Mouse (Mus musculus): Measurements from ENCODE around the gene Shisa7. TPM values are rescaled to one million over a fixed set of nuclear protein-coding genes. Genes with fewer than 3 reads are reported as not detected.
"Not testable (repeated sequence)": the region's sequence is repeated elsewhere in the genome, so short reads cannot be mapped to it uniquely, and the experiment has no call there.

Shisa7 gene
- polyA plus RNA-seq, 1 experiment from 2014 or later, result 0.99 TPM

DNA sequence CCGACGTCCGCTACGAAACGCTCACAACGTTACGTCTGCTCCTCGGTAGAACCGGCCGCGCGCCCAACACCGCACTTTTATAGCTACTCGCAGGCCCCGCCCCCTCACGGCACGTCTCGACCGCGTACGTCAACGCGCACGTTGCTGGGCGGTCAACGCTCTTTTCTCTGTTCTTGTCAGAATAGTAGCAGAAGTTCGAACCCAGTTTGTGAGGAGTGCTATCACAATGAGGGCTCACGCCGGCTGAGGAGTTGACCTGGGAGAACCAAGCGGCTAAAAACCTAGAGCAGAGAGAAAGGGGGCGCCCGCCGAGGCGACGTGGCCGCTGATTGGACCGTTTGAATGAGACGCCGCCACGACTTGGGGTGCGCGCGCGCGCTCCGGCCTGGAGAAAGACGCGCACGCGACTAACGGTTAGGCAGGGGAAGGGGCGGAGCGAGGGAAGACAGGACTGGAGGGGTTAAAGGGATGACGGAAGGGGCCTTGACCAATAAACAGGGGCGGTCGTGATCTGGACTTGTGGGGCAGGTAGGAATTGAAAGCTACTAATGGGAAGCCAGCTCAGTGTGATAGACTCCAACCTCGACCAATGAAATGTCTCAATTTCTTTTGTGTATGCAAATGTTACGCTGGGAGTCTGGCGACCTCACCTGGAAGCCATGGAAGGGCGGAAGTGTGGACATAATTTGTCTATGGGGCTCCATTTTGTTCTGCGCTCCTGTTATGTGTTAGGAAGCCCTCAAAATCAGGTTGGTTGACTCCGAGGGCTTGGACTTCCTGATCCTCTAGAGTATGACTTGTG lies 32.0 kb downstream of the Shisa7 start, which contains the start of gene Ube2s:
Ube2s (minus strand) TSS at position 288 of the 802 bp plus-strand sequence.
- H3K4me2 ChIP-seq (ENCODE audit: low read depth, low read length), result peak within 1 kb of the TSS; percentile 80
- peak within 1 kb of the TSS; percentile 99 for H3K4me3 ChIP-seq (ENCODE audit: low read length)
- under 1% methylated on average over 62 of the region's 62 CpGs for WGBS
- peaks cover 22% of the 10 kb centered on the region for H3K4me1 ChIP-seq (replicated peaks; ENCODE audit: control insufficient read depth, insufficient read depth, low read length)
- H3K27ac ChIP-seq (ENCODE audit: low read length), result peak within 1 kb of the TSS; percentile 99
- ATAC-seq (ENCODE audit: low read depth), result peak; percentile 99
- no peaks in the 10 kb centered on the region for H3K27me3 ChIP-seq (ENCODE audit: control insufficient read depth, insufficient read depth, low read depth, low read length)
- H3K9me3 ChIP-seq (ENCODE audit: control insufficient read depth, low read length), result no peaks in the 10 kb centered on the region
- H3K9ac ChIP-seq (ENCODE audit: low read length), result peak within 1 kb of the TSS; percentile 100
- peaks cover 14% of the 10 kb centered on the region for H3K36me3 ChIP-seq (ENCODE audit: control insufficient read depth, insufficient read depth, low read length)

- Histone ChIP-seq H3K4me2 (ENCODE audit: low read depth, low read length) (peak overlapping the region; percentile 61), H3K9me3 (ENCODE audit: control insufficient read depth, low read length) (no peaks in the 10 kb centered on the region), H3K4me3 (ENCODE audit: low read length) (peak overlapping the region; percentile 99), H3K36me3 (ENCODE audit: control insufficient read depth, insufficient read depth, low read length) (peaks cover 20% of the 10 kb centered on the region), H3K27ac (ENCODE audit: low read length) (peak overlapping the region; percentile 99), H3K9ac (ENCODE audit: low read length) (peak overlapping the region; percentile 100), H3K4me1 (replicated peaks; ENCODE audit: control insufficient read depth, insufficient read depth, low read length) (peaks cover 22% of the 10 kb centered on the region), H3K27me3 (ENCODE audit: control insufficient read depth, insufficient read depth, low read depth, low read length) (no peaks in the 10 kb centered on the region)
- ATAC-seq (ENCODE audit: low read depth), result no peak
- WGBS, result under 1% methylated on average over 24 of the region's 36 CpGs
Observed at GRCm38 (mm10) chr7:4811842-4812302, 32.6 kb downstream of the Shisa7 start.

GRCm38 (mm10) chr7:4811131-4811530 lies 33.4 kb downstream of the Shisa7 start:
- WGBS, result 23% methylated on average over 9 of the region's 10 CpGs
- H3K36me3 ChIP-seq (ENCODE audit: control insufficient read depth, insufficient read depth, low read length), result peaks cover 27% of the 10 kb centered on the region
- peak overlapping the region; percentile 100 for H3K9ac ChIP-seq (ENCODE audit: low read length)
- ATAC-seq (ENCODE audit: low read depth); H3K9me3 ChIP-seq (ENCODE audit: control insufficient read depth, low read length); H3K27me3 ChIP-seq (ENCODE audit: control insufficient read depth, insufficient read depth, low read depth, low read length); H3K27ac ChIP-seq (ENCODE audit: low read length): not testable (repeated sequence)
- H3K4me2 ChIP-seq (ENCODE audit: low read depth, low read length), result peak overlapping the region; percentile 61
- peaks cover 22% of the 10 kb centered on the region for H3K4me1 ChIP-seq (replicated peaks; ENCODE audit: control insufficient read depth, insufficient read depth, low read length)
- peak overlapping the region; percentile 99 for H3K4me3 ChIP-seq (ENCODE audit: low read length)

GRCm38 (mm10) chr7:4806716-4807115 lies 37.8 kb downstream of the Shisa7 start:
- Histone ChIP-seq H3K27me3 (ENCODE audit: control insufficient read depth, insufficient read depth, low read depth, low read length) (no peaks in the 10 kb centered on the region), H3K9me3 (ENCODE audit: control insufficient read depth, low read length) (no peaks in the 10 kb centered on the region), H3K36me3 (ENCODE audit: control insufficient read depth, insufficient read depth, low read length) (peaks cover 34% of the 10 kb centered on the region), H3K27ac (ENCODE audit: low read length) (no peak overlapping the region), H3K4me2 (ENCODE audit: low read depth, low read length) (no peak overlapping the region), H3K4me3 (ENCODE audit: low read length) (no peak overlapping the region), H3K4me1 (replicated peaks; ENCODE audit: control insufficient read depth, insufficient read depth, low read length) (peaks cover 16% of the 10 kb centered on the region), H3K9ac (ENCODE audit: low read length) (no peak overlapping the region)
- WGBS, result 83% methylated on average over 7 of the region's 7 CpGs
- ATAC-seq (ENCODE audit: low read depth), result no peak; the same call in 1 of the 2 replicates

DNA sequence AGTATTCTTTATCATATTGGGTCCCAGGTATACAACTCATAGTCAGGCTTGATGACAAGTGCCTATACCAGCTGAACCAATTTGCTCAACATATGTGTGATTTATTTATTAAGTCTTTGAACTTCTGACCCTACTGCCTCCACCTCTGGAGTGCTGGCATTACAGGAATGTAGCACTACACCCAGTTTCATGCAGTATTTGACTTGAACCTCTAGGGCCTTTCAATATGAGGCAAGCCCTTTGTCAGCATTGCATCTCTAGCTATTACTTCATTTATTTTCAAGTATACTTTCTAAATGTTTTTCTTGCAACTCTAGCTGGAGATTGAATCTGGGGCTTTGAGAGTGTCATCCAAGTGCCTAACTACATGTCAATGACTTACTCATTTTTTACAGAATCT lies 42.2 kb downstream of the Shisa7 start:
- H3K4me2 ChIP-seq (ENCODE audit: low read depth, low read length), result no peak overlapping the region
- peaks cover 23% of the 10 kb centered on the region for H3K36me3 ChIP-seq (ENCODE audit: control insufficient read depth, insufficient read depth, low read length)
- H3K9ac ChIP-seq (ENCODE audit: low read length), result no peak overlapping the region
- H3K27me3 ChIP-seq (ENCODE audit: control insufficient read depth, insufficient read depth, low read depth, low read length), result no peaks in the 10 kb centered on the region
- H3K4me1 ChIP-seq (replicated peaks; ENCODE audit: control insufficient read depth, insufficient read depth, low read length), result no peaks in the 10 kb centered on the region
- no peak for ATAC-seq (ENCODE audit: low read depth)
- H3K4me3 ChIP-seq (ENCODE audit: low read length), result no peak overlapping the region
- no peaks in the 10 kb centered on the region for H3K9me3 ChIP-seq (ENCODE audit: control insufficient read depth, low read length)
- H3K27ac ChIP-seq (ENCODE audit: low read length), result no peak overlapping the region

GRCm38 (mm10) chr7:4795767-4796433 lies 48.6 kb downstream of the Shisa7 start:
- no peaks in the 10 kb centered on the region for H3K9me3 ChIP-seq (ENCODE audit: control insufficient read depth, low read length)
- peaks cover 7% of the 10 kb centered on the region for H3K4me1 ChIP-seq (replicated peaks; ENCODE audit: control insufficient read depth, insufficient read depth, low read length)
- no peaks in the 10 kb centered on the region for H3K27me3 ChIP-seq (ENCODE audit: control insufficient read depth, insufficient read depth, low read depth, low read length)
- peaks cover 28% of the 10 kb centered on the region for H3K36me3 ChIP-seq (ENCODE audit: control insufficient read depth, insufficient read depth, low read length)
- H3K27ac ChIP-seq (ENCODE audit: low read length), result no peak overlapping the region
- no peak overlapping the region for H3K4me3 ChIP-seq (ENCODE audit: low read length)
- ATAC-seq (ENCODE audit: low read depth), result no peak
- no peak overlapping the region for H3K9ac ChIP-seq (ENCODE audit: low read length)
- no peak overlapping the region for H3K4me2 ChIP-seq (ENCODE audit: low read depth, low read length)
- WGBS, result 60% methylated on average over 7 of the region's 7 CpGs

DNA sequence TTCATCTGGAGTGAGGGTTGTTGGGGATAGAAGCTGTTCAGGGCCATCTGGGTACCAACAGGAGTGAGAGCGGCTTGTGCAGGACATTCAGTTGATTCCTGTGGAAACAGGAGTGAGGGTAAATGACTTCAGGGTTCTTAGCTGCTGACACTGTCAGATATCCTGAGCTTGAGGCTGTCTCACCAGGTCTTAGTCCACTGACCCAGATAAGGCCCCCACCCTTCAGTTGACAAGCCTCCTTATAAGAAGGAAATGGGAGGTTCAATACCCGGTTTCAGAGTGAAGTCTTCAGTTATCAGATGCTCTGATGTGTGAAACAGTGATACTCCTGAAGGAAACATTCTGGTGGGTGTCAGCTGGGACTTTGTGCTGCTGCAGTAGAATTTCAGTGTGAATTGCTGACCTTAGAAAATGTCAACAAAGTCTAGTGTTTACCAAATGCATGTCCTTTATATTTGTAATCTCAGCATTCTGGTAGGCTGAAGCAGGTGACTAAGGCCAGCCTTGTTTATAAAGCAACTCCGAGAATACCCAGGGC lies 49.8 kb downstream of the Shisa7 start:
- Histone ChIP-seq H3K4me2 (ENCODE audit: low read depth, low read length) (no peak overlapping the region), H3K27ac (ENCODE audit: low read length) (no peak overlapping the region), H3K27me3 (ENCODE audit: control insufficient read depth, insufficient read depth, low read depth, low read length) (no peaks in the 10 kb centered on the region), H3K9me3 (ENCODE audit: control insufficient read depth, low read length) (no peaks in the 10 kb centered on the region), H3K9ac (ENCODE audit: low read length) (no peak overlapping the region; the same call in 1 of the 2 replicates), H3K4me1 (replicated peaks; ENCODE audit: control insufficient read depth, insufficient read depth, low read length) (peaks cover 7% of the 10 kb centered on the region), H3K36me3 (ENCODE audit: control insufficient read depth, insufficient read depth, low read length) (peaks cover 28% of the 10 kb centered on the region), H3K4me3 (ENCODE audit: low read length) (no peak overlapping the region)
- 60% methylated on average over 3 of the region's 3 CpGs for WGBS
- ATAC-seq (ENCODE audit: low read depth), result no peak

DNA sequence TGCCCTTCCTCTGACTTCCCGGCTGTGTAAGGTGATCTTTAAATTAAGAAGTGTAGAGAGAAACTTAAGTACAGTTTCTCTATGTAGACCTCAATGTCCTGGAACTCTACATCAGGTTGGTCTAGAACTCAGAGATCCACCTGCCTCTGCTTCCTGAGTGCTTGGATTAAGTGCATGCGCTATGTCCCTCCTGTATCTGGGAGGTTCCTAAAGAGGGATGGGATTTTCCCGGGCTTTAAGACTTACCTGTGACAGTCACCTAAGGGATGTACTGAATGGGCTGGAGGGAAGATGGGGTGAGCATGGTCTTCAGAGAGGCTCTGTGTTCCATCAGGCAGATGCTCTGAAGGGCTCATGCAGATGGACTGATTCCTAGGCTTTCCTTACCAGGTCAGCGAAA lies 50.8 kb downstream of the Shisa7 start:
- 36% methylated on average over 4 of the region's 4 CpGs for WGBS
- Histone ChIP-seq H3K27ac (ENCODE audit: low read length) (no peak overlapping the region), H3K4me2 (ENCODE audit: low read depth, low read length) (peak overlapping the region; percentile 66), H3K9me3 (ENCODE audit: control insufficient read depth, low read length) (no peaks in the 10 kb centered on the region), H3K9ac (ENCODE audit: low read length) (peak overlapping the region; percentile 95), H3K36me3 (ENCODE audit: control insufficient read depth, insufficient read depth, low read length) (peaks cover 28% of the 10 kb centered on the region), H3K27me3 (ENCODE audit: control insufficient read depth, insufficient read depth, low read depth, low read length) (no peaks in the 10 kb centered on the region), H3K4me1 (replicated peaks; ENCODE audit: control insufficient read depth, insufficient read depth, low read length) (peaks cover 7% of the 10 kb centered on the region), H3K4me3 (ENCODE audit: low read length) (peak overlapping the region; percentile 82)
- ATAC-seq (ENCODE audit: low read depth), result no peak

- H3K4me1 ChIP-seq (replicated peaks; ENCODE audit: control insufficient read depth, insufficient read depth, low read length); H3K27me3 ChIP-seq (ENCODE audit: control insufficient read depth, insufficient read depth, low read depth, low read length); H3K9me3 ChIP-seq (ENCODE audit: control insufficient read depth, low read length); ATAC-seq (ENCODE audit: low read depth): not testable (repeated sequence)
- H3K4me3 ChIP-seq (ENCODE audit: low read length), result peak overlapping the region; percentile 82
- peaks cover 28% of the 10 kb centered on the region for H3K36me3 ChIP-seq (ENCODE audit: control insufficient read depth, insufficient read depth, low read length)
- H3K4me2 ChIP-seq (ENCODE audit: low read depth, low read length), result peak overlapping the region; percentile 66
- under 1% methylated on average over 31 of the region's 31 CpGs for WGBS
- H3K9ac ChIP-seq (ENCODE audit: low read length), result peak overlapping the region; percentile 95
- peak overlapping the region; percentile 86 for H3K27ac ChIP-seq (ENCODE audit: low read length)
Observed at GRCm38 (mm10) chr7:4793248-4793647, 51.2 kb downstream of the Shisa7 start.
